Mouse (Mus musculus): ENCODE measurements around the gene Cacng5. TPM values are rescaled to one million over a fixed set of nuclear protein-coding genes. Genes with fewer than 3 reads are reported as not detected.

Gene Cacng5
- polyA plus RNA-seq, 1 experiment from 2014 or later = 2.9 TPM

DNA sequence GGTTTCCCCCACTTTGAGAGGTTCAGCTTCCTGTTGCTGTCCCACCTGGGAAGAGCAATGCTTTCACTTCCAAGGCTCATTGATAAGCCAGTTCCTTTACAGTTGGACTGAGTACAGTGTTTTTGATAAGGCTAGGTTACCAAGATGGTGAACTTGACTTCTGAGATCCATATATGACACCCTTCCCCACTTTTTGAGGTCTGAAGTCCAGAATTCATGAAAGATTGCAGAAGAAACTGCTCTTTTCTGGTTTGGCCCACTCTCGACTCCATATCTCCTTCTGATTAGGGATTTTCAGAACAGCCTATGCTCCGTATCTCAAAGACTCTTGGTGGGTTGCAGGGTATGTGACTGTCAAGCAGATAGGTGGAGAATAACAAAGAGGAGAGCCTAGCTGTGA is 22.1 kb upstream of the Cacng5 start:
- no peak for DNase-seq (ENCODE audit: low spot score)
- ATAC-seq = no peak
- H3K27ac ChIP-seq (ENCODE audit: low read depth, low read length) = no peak overlapping the region
- no peaks in the 10 kb centered on the region for H3K36me3 ChIP-seq (ENCODE audit: control insufficient read depth, insufficient read depth, low read length)
- no peaks in the 10 kb centered on the region for H3K27me3 ChIP-seq (replicated peaks; ENCODE audit: control insufficient read depth, insufficient read depth, low read length)
- H3K4me3 ChIP-seq (ENCODE audit: low read depth, low read length) = no peak overlapping the region
- H3K4me1 ChIP-seq (ENCODE audit: control insufficient read depth, insufficient read depth, low read length) = no peaks in the 10 kb centered on the region
- no peak overlapping the region for H3K4me2 ChIP-seq (ENCODE audit: low read length)
- 0 out of 2 replicates have a peak, but pooled peaks cover 2% of the 10 kb centered on the region for H3K9me3 ChIP-seq (replicated peaks; ENCODE audit: control insufficient read depth, low read length)
- 92% methylated on average over 2 of the region's 2 CpGs for WGBS
- H3K9ac ChIP-seq (ENCODE audit: low read length) = no peak overlapping the region

DNA sequence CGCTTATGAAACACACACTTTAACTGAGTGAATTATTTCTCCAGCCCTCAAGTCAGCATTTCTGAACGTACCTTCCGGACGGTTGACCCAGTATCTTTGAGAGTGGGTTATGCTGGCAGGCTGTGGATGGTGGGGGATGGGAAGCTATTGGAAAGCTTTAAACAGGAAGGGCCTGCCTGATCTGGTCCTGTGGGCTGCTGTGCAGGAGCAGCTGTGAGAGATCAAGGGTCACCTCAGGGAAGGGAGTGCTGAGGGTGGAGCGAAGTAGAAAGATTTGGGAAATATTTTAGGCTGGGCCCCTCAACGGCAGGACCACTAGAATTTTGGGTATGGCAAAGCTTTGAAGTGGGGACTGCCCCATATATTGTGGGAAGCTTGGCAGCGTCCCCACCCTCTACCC is 16.9 kb upstream of the Cacng5 start:
- Histone ChIP-seq H3K27me3 (replicated peaks; ENCODE audit: control insufficient read depth, insufficient read depth, low read length) (no peaks in the 10 kb centered on the region), H3K9me3 (replicated peaks; ENCODE audit: control insufficient read depth, low read length) (no peaks in the 10 kb centered on the region), H3K27ac (ENCODE audit: low read depth, low read length) (no peak overlapping the region), H3K4me1 (ENCODE audit: control insufficient read depth, insufficient read depth, low read length) (no peaks in the 10 kb centered on the region), H3K36me3 (ENCODE audit: control insufficient read depth, insufficient read depth, low read length) (no peaks in the 10 kb centered on the region), H3K9ac (ENCODE audit: low read length) (no peak overlapping the region), H3K4me2 (ENCODE audit: low read length) (no peak overlapping the region), H3K4me3 (ENCODE audit: low read depth, low read length) (no peak overlapping the region)
- DNase-seq (ENCODE audit: low spot score) (no peak), ATAC-seq (no peak)
- 83% methylated on average over 7 of the region's 7 CpGs for WGBS

DNA sequence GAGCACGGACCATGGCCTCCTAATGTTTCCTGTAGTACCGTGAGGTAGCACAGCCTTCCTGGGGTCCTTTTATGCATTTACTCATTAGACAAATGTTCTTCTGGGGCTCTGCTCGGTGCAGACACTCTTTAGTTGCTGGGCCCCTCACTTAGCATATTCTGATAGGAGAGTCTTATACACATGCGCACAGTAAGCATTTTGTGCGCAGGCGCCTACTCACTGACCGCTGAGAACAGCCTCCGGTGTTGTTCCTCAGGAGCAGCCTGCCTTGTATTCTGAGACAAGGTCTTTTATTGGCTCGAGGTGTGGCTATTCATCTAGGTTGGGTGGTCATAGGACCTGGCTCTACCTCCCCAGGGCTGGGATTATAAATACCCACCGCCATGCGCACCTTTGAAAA is 16.4 kb upstream of the Cacng5 start:
- no peak for DNase-seq (ENCODE audit: low spot score)
- H3K9me3 ChIP-seq (replicated peaks; ENCODE audit: control insufficient read depth, low read length) = no peaks in the 10 kb centered on the region
- H3K4me3 ChIP-seq (ENCODE audit: low read depth, low read length) = no peak overlapping the region
- no peaks in the 10 kb centered on the region for H3K27me3 ChIP-seq (replicated peaks; ENCODE audit: control insufficient read depth, insufficient read depth, low read length)
- ATAC-seq = no peak
- H3K4me2 ChIP-seq (ENCODE audit: low read length) = no peak overlapping the region
- H3K36me3 ChIP-seq (ENCODE audit: control insufficient read depth, insufficient read depth, low read length) = no peaks in the 10 kb centered on the region
- no peaks in the 10 kb centered on the region for H3K4me1 ChIP-seq (ENCODE audit: control insufficient read depth, insufficient read depth, low read length)
- H3K9ac ChIP-seq (ENCODE audit: low read length) = no peak overlapping the region
- H3K27ac ChIP-seq (ENCODE audit: low read depth, low read length) = no peak overlapping the region
- 90% methylated on average over 11 of the region's 11 CpGs for WGBS

DNA sequence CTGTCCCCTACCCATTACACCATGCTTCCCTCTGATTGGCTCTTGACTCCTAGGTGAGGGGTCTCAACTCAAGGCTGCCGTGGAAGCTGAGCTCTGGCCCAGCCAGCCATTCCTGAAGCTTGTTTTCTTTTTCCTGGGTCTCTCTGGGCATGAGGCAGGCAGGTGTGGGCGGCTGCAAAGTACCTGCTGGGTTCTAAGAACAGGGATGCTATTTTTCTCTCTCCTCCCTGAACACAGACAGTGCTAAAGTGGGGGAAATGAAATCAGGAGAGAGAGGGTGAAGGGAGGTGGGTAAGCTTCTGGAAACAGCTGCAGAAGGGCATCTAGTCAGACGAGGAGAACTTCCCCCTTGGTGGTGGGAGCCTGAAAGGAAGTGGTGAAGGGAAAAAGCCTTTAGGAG is 14.9 kb upstream of the Cacng5 start:
- Histone ChIP-seq H3K4me1 (ENCODE audit: control insufficient read depth, insufficient read depth, low read length) (no peaks in the 10 kb centered on the region), H3K9ac (ENCODE audit: low read length) (no peak overlapping the region), H3K27me3 (replicated peaks; ENCODE audit: control insufficient read depth, insufficient read depth, low read length) (no peaks in the 10 kb centered on the region), H3K9me3 (replicated peaks; ENCODE audit: control insufficient read depth, low read length) (no peaks in the 10 kb centered on the region), H3K4me2 (ENCODE audit: low read length) (no peak overlapping the region), H3K4me3 (ENCODE audit: low read depth, low read length) (no peak overlapping the region), H3K36me3 (ENCODE audit: control insufficient read depth, insufficient read depth, low read length) (no peaks in the 10 kb centered on the region), H3K27ac (ENCODE audit: low read depth, low read length) (no peak overlapping the region)
- DNase-seq (ENCODE audit: low spot score) (no peak), ATAC-seq (no peak)
- WGBS = 59% methylated on average over 3 of the region's 3 CpGs

GRCm38 (mm10) chr11:107919852-107920508 is 5.1 kb upstream of the Cacng5 start:
- H3K36me3 ChIP-seq (ENCODE audit: control insufficient read depth, insufficient read depth, low read length) = no peaks in the 10 kb centered on the region
- H3K27ac ChIP-seq (ENCODE audit: low read depth, low read length) = no peak overlapping the region
- H3K4me3 ChIP-seq (ENCODE audit: low read depth, low read length) = no peak overlapping the region
- ATAC-seq (no peak), DNase-seq (ENCODE audit: low spot score) (peak; percentile 28)
- 0 out of 2 replicates have a peak, but pooled peaks cover 3% of the 10 kb centered on the region for H3K27me3 ChIP-seq (replicated peaks; ENCODE audit: control insufficient read depth, insufficient read depth, low read length)
- H3K4me1 ChIP-seq (ENCODE audit: control insufficient read depth, insufficient read depth, low read length) = 0 out of 2 replicates have a peak, but pooled peaks cover under 1% of the 10 kb centered on the region
- no peak overlapping the region for H3K9ac ChIP-seq (ENCODE audit: low read length)
- no peaks in the 10 kb centered on the region for H3K9me3 ChIP-seq (replicated peaks; ENCODE audit: control insufficient read depth, low read length)
- H3K4me2 ChIP-seq (ENCODE audit: low read length) = no peak overlapping the region
- 33% methylated on average over 16 of the region's 16 CpGs for WGBS

DNA sequence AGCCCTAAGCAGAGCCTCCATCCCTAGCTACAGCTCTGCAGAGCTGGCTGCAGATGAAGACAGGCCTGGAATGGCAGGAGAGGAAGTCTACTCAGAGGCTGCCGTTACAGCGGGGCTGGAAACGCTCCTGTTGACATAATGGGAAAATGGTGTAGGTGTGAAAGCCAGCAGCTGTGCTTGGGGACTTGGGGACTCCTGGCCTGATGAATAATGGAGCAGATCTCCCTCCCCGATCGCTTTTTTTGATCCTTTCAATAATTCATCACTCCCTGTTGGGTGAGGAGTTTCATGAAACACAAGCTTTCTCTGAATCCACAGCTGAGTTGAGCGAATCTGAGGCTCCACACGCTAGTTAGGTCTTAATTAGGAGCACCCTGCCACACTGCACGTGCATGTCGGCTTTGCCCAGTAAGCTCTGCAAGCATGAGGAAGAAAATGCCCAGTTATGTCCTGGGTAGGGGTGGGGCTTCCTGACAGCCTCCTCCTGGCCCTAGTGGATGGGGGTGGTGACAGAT is 2.9 kb upstream of the Cacng5 start:
- Histone ChIP-seq H3K4me3 (ENCODE audit: low read depth, low read length) (no peak overlapping the region), H3K27me3 (replicated peaks; ENCODE audit: control insufficient read depth, insufficient read depth, low read length) (0 out of 2 replicates have a peak, but pooled peaks cover 3% of the 10 kb centered on the region), H3K9me3 (replicated peaks; ENCODE audit: control insufficient read depth, low read length) (no peaks in the 10 kb centered on the region), H3K36me3 (ENCODE audit: control insufficient read depth, insufficient read depth, low read length) (no peaks in the 10 kb centered on the region), H3K9ac (ENCODE audit: low read length) (no peak overlapping the region), H3K4me2 (ENCODE audit: low read length) (no peak overlapping the region), H3K4me1 (ENCODE audit: control insufficient read depth, insufficient read depth, low read length) (0 out of 2 replicates have a peak, but pooled peaks cover 2% of the 10 kb centered on the region), H3K27ac (ENCODE audit: low read depth, low read length) (peak overlapping the region; percentile 68; the same call in 1 of the 2 replicates)
- WGBS = 29% methylated on average over 9 of the region's 9 CpGs
- ATAC-seq (peak; percentile 69), DNase-seq (ENCODE audit: low spot score) (peak; percentile 80)

GRCm38 (mm10) chr11:107913317-107913716 is 1.5 kb downstream of the Cacng5 start:
- Histone ChIP-seq H3K27me3 (replicated peaks; ENCODE audit: control insufficient read depth, insufficient read depth, low read length) (0 out of 2 replicates have a peak, but pooled peaks cover 3% of the 10 kb centered on the region), H3K9ac (ENCODE audit: low read length) (no peak overlapping the region), H3K4me2 (ENCODE audit: low read length) (no peak overlapping the region), H3K4me1 (ENCODE audit: control insufficient read depth, insufficient read depth, low read length) (0 out of 2 replicates have a peak, but pooled peaks cover 2% of the 10 kb centered on the region), H3K27ac (ENCODE audit: low read depth, low read length) (no peak overlapping the region), H3K36me3 (ENCODE audit: control insufficient read depth, insufficient read depth, low read length) (no peaks in the 10 kb centered on the region), H3K9me3 (replicated peaks; ENCODE audit: control insufficient read depth, low read length) (no peaks in the 10 kb centered on the region; the same call in 1 of the 2 replicates), H3K4me3 (ENCODE audit: low read depth, low read length) (no peak overlapping the region)
- ATAC-seq (no peak), DNase-seq (ENCODE audit: low spot score) (peak; percentile 23)
- 50% methylated on average over 3 of the region's 3 CpGs for WGBS

- 0 out of 2 replicates have a peak, but pooled peaks have one; percentile 26 for ATAC-seq
These were observed 9.5 kb downstream of the Cacng5 start for GRCm38 (mm10) chr11:107905364-107905763.

GRCm38 (mm10) chr11:107903966-107904605 is 10.8 kb downstream of the Cacng5 start:
- Histone ChIP-seq H3K4me1 (ENCODE audit: control insufficient read depth, insufficient read depth, low read length) (no peaks in the 10 kb centered on the region; the same call in 1 of the 2 replicates), H3K9ac (ENCODE audit: low read length) (no peak overlapping the region), H3K4me3 (ENCODE audit: low read depth, low read length) (no peak overlapping the region), H3K27me3 (replicated peaks; ENCODE audit: control insufficient read depth, insufficient read depth, low read length) (no peaks in the 10 kb centered on the region), H3K4me2 (ENCODE audit: low read length) (no peak overlapping the region), H3K36me3 (ENCODE audit: control insufficient read depth, insufficient read depth, low read length) (no peaks in the 10 kb centered on the region), H3K27ac (ENCODE audit: low read depth, low read length) (no peak overlapping the region), H3K9me3 (replicated peaks; ENCODE audit: control insufficient read depth, low read length) (no peaks in the 10 kb centered on the region)
- WGBS = 61% methylated on average over 4 of the region's 4 CpGs
- ATAC-seq = no peak
- no peak for DNase-seq (ENCODE audit: low spot score)

More at GRCm38 (mm10) chr11:107905364-107905763, 9.5 kb downstream of the Cacng5 start:
- Histone ChIP-seq H3K27ac (ENCODE audit: low read depth, low read length) (no peak overlapping the region), H3K9me3 (replicated peaks; ENCODE audit: control insufficient read depth, low read length) (no peaks in the 10 kb centered on the region; the same call in 1 of the 2 replicates), H3K4me1 (ENCODE audit: control insufficient read depth, insufficient read depth, low read length) (no peaks in the 10 kb centered on the region; the same call in 1 of the 2 replicates), H3K36me3 (ENCODE audit: control insufficient read depth, insufficient read depth, low read length) (no peaks in the 10 kb centered on the region), H3K9ac (ENCODE audit: low read length) (no peak overlapping the region), H3K4me3 (ENCODE audit: low read depth, low read length) (no peak overlapping the region), H3K27me3 (replicated peaks; ENCODE audit: control insufficient read depth, insufficient read depth, low read length) (no peaks in the 10 kb centered on the region), H3K4me2 (ENCODE audit: low read length) (no peak overlapping the region)
- no peak for DNase-seq (ENCODE audit: low spot score)
- WGBS = 57% methylated on average over 9 of the region's 9 CpGs

Data from forebrain, embryonic 14.5 days (tissue).